Mouse (Mus musculus) frontal cortex, adult 2 months (tissue): Measurements from ENCODE around the gene Pcdh19. TPM values are rescaled to one million over a fixed set of nuclear protein-coding genes. Genes with fewer than 3 reads are reported as not detected.

Experiments
- polyA plus RNA-seq: library from polyadenylated mRNA; depleted of rRNA; stranded (reverse); fragments of >200 nt; gene quantifications from 2 replicates; pipeline ENCODE4 v1.2.3, GENCODE M21; 2012; rRNA removed

The Pcdh19 gene
- polyA plus RNA-seq, 1 experiment: 10.5 TPM

Other genes starting within 250 kb of the Pcdh19 start
- 0.26 and 0.36 TPM in 2 replicates for gene Tnmd, start 162.0 kb upstream of the Pcdh19 start, polyA plus RNA-seq
- gene Tspan6, start 209.4 kb upstream of the Pcdh19 start, polyA plus RNA-seq: 19.0 and 20.6 TPM in 2 replicates
- 0.84 and 0.86 TPM in 2 replicates for gene Srpx2, start 219.4 kb upstream of the Pcdh19 start, polyA plus RNA-seq